Mouse (Mus musculus): ENCODE measurements around the gene Tmem144. TPM values are rescaled to one million over a fixed set of nuclear protein-coding genes. Genes with fewer than 3 reads are reported as not detected.

Tmem144 gene
- polyA plus RNA-seq, 1 experiment: 7.3 TPM

DNA sequence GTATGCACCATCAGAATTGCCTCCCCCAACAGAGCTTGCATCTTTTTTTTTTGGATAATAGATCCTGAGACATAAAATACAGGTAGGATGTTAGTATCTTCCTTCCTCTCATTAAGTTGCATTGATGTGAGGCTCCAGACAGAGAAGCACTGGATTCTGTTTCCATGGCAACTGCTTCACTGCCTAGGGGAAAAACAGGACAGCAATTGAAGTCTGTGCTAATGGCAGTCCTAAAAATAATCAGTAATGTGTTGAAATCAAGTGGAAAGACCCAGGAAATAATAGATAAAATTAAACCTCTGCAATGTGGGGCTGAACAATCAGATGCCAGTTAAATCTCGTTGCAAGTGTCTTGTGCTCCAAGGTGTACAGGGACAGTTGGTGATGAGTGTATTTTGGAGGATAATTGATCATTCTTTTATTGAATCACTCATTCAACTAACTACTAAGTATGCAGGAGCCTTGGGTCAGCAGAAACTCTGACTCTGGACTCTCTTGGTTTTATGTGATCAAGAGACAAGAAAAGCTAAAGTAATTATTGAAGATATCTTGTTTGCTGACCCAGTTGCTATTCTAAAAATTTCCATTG, 14.6 kb upstream of the Tmem144 start:
- Histone ChIP-seq H3K27ac (ENCODE audit: insufficient read depth, low read depth, low read length) (no peak overlapping the region), H3K4me1 (ENCODE audit: control insufficient read depth, insufficient read depth, low read length) (peaks cover 31% of the 10 kb centered on the region), H3K4me3 (ENCODE audit: insufficient read depth, low read length) (no peak overlapping the region)
- TF ChIP-seq POLR2A (IDR thresholded peaks at IDR 0.05; ENCODE audit: borderline replicate concordance, low read depth, low read length): no peak
- no peak for TF ChIP-seq CTCF (IDR thresholded peaks at IDR 0.05; ENCODE audit: low read depth, low read length)

DNA sequence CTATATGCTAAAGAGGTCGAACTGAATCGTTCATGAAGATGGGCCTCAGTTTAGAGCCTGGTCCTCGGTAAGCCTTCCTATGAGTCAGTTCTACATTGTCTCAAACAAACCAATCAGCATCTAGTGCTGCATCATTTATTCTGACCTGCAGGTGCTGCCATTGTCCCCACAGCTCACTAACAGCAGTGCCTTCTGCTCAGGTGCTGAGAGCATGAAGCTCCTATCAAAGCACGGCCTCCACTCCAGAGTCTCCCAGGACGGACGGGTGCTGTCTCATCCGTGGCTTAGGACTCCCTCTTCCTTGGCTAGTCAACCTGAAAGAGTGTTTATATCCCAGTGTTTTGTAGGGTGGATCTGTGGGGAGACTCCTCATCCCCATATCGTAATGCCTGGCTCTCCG, 14.0 kb upstream of the Tmem144 start:
- no peak overlapping the region for H3K27ac ChIP-seq (ENCODE audit: insufficient read depth, low read depth, low read length)
- H3K4me3 ChIP-seq (ENCODE audit: insufficient read depth, low read length): no peak overlapping the region
- TF ChIP-seq POLR2A (IDR thresholded peaks at IDR 0.05; ENCODE audit: borderline replicate concordance, low read depth, low read length): no peak
- no peak for TF ChIP-seq CTCF (IDR thresholded peaks at IDR 0.05; ENCODE audit: low read depth, low read length)
- peaks cover 37% of the 10 kb centered on the region for H3K4me1 ChIP-seq (ENCODE audit: control insufficient read depth, insufficient read depth, low read length)

DNA sequence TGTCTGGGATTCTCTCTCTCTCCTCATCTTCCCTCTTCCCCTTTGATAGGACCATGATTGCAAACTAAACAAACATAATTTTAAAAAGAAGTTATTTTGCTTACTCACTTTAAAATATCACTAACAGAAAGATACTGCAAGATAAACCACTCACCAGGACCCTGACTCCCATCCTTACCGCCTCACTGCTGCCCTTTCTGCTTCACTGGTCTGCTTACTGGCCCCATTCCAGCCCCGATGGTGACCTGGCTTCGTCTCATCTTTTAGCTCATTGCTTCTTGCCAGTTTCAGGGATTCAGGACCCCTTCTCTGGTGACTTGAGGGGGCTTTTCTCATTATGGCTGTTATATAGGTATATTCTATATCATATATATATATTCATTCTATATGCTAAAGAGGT, 13.5 kb upstream of the Tmem144 start:
- TF ChIP-seq CTCF (IDR thresholded peaks at IDR 0.05; ENCODE audit: low read depth, low read length) (no peak), POLR2A (IDR thresholded peaks at IDR 0.05; ENCODE audit: borderline replicate concordance, low read depth, low read length) (no peak)
- H3K4me1 ChIP-seq (ENCODE audit: control insufficient read depth, insufficient read depth, low read length): peaks cover 40% of the 10 kb centered on the region
- no peak overlapping the region for H3K27ac ChIP-seq (ENCODE audit: insufficient read depth, low read depth, low read length)
- H3K4me3 ChIP-seq (ENCODE audit: insufficient read depth, low read length): no peak overlapping the region

DNA sequence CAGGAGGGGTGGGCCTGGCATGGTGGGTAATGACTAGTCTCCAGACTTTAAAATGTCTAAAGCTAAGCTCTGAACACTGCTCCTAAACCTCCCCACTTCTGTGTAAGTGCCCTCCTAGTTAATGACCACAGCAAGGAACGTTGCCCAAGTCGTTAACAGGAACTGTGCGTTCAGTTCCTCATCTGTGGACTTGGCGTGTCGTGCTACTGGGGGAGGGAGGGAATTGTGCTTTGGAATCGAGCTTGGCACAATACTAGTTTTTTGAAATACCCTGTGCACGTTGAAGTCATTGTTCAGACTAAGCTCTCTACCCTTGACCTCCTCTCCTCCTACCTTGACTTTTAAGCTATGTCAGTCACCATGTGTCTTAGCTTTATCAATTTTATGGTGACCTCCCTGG, 12.3 kb upstream of the Tmem144 start:
- peak overlapping the region; percentile 92 for H3K27ac ChIP-seq (ENCODE audit: insufficient read depth, low read depth, low read length)
- H3K4me3 ChIP-seq (ENCODE audit: insufficient read depth, low read length): no peak overlapping the region
- H3K4me1 ChIP-seq (ENCODE audit: control insufficient read depth, insufficient read depth, low read length): peaks cover 50% of the 10 kb centered on the region
- TF ChIP-seq CTCF (IDR thresholded peaks at IDR 0.05; ENCODE audit: low read depth, low read length): no peak
- no peak for TF ChIP-seq POLR2A (IDR thresholded peaks at IDR 0.05; ENCODE audit: borderline replicate concordance, low read depth, low read length)

DNA sequence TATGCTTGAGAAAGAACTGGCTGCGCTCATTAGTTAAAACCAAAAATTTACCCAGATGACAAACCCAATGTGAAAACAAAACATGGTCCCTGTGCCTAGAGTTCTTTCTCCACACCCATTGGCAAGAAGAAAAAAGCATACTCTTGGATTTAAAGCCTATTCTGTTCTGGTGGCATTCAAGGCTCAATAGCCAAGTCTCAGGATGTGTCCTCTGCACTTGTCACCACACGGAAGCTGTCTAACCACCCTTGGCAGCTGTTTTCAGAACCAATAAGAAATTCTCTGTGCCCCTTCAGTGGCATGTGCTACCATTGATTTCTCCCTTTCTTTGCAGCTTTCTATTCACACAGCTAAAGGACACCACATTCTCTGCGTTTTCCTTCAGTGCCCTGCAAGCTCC, 5.6 kb upstream of the Tmem144 start:
- TF ChIP-seq CTCF (IDR thresholded peaks at IDR 0.05; ENCODE audit: low read depth, low read length): no peak
- TF ChIP-seq POLR2A (IDR thresholded peaks at IDR 0.05; ENCODE audit: borderline replicate concordance, low read depth, low read length): no peak
- Histone ChIP-seq H3K4me3 (ENCODE audit: insufficient read depth, low read length) (no peak overlapping the region), H3K27ac (ENCODE audit: insufficient read depth, low read depth, low read length) (no peak overlapping the region)

DNA sequence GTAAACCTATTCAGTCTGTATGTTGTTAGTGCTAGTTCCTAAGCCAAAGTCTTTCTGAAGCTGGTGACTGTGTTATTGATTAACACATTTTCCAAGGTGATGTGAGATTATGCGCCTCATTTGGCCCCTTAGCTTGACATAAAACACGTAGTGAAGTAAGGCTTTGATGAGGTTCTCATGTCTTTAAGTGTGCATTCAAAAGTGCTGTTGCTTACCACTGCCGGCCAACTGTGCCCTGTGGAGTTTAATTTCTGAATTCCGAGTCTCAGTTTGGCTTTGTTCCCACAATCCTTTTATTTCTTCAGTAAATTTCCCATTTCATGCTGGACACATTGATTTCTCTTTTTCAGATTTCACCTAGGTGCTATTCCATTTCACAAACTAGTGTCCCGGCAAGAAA, 5.2 kb upstream of the Tmem144 start:
- Histone ChIP-seq H3K27ac (ENCODE audit: insufficient read depth, low read depth, low read length) (no peak overlapping the region), H3K4me1 (ENCODE audit: control insufficient read depth, insufficient read depth, low read length) (peaks cover 43% of the 10 kb centered on the region), H3K4me3 (ENCODE audit: insufficient read depth, low read length) (no peak overlapping the region)
- no peak for TF ChIP-seq CTCF (IDR thresholded peaks at IDR 0.05; ENCODE audit: low read depth, low read length)
- TF ChIP-seq POLR2A (IDR thresholded peaks at IDR 0.05; ENCODE audit: borderline replicate concordance, low read depth, low read length): no peak

More for the DNA sequence above, 5.6 kb upstream of the Tmem144 start:
- peaks cover 45% of the 10 kb centered on the region for H3K4me1 ChIP-seq (ENCODE audit: control insufficient read depth, insufficient read depth, low read length)

DNA sequence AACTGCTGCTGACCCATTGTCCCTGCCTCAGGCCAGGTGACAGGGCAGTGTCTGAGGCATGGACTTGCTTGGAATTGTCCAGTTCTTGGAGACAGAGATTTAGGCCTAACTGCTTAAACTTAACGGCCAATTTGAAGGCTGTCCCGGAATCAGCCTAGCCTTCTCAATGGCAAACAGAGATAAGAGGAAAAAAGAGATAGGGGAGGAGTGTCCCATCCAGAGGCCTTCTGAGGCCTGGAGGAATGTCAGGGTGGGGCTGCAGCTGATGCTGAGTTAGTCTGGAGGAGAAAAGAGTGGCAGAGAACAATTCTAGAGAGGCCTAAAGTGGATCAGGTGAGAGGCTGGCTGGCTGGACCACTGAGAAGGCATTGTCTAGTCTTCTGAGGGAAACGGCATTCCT, 465 bp downstream of the Tmem144 start:
- peaks cover 25% of the 10 kb centered on the region for H3K4me1 ChIP-seq (ENCODE audit: control insufficient read depth, insufficient read depth, low read length)
- no peak overlapping the region for H3K4me3 ChIP-seq (ENCODE audit: insufficient read depth, low read length)
- H3K27ac ChIP-seq (ENCODE audit: insufficient read depth, low read depth, low read length): peak overlapping the region; percentile 54
- TF ChIP-seq POLR2A (IDR thresholded peaks at IDR 0.05; ENCODE audit: borderline replicate concordance, low read depth, low read length) (no peak), CTCF (IDR thresholded peaks at IDR 0.05; ENCODE audit: low read depth, low read length) (no peak)

DNA sequence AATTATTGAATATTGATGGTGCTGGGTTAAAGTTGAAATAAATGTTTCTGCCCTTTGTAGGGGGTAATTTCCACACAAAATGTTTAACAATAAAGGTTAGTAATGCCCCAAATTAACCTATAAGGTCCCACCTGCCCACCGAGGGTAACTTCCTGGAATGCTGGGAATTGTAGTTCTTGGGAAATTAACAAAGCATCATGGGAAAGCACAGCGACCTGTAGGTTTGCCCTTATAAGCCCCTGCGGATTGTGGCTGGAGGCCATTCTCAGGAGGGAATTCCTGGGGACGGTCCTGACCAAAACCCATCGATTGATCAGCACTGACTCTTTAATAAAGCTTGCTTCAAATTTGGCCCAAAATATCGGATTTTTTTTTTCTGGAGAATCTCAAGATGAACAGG, 1.9 kb downstream of the Tmem144 start:
- TF ChIP-seq CTCF (IDR thresholded peaks at IDR 0.05; ENCODE audit: low read depth, low read length) (no peak), POLR2A (IDR thresholded peaks at IDR 0.05; ENCODE audit: borderline replicate concordance, low read depth, low read length) (no peak)
- Histone ChIP-seq H3K27ac (ENCODE audit: insufficient read depth, low read depth, low read length) (no peak overlapping the region), H3K4me1 (ENCODE audit: control insufficient read depth, insufficient read depth, low read length) (peaks cover 39% of the 10 kb centered on the region), H3K4me3 (ENCODE audit: insufficient read depth, low read length) (no peak overlapping the region)

DNA sequence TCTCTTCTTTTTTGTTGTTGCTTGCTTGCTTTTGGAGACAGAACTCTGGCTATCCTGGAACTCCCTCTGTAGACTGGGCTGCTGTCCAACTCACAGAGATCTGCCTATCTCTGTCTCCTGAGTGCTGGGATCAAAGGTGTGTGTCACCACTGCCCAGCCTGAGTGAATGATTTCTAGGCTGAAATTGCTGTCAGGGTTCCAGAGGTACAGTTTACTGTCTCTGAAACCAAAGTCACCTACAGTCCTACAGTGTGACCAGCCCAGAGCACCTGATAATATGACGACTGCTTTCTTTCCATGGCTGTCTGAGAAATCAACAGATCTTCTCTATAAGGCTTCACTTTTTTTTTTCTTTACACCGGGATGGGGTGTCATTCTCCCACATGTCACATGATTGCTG, 3.0 kb downstream of the Tmem144 start:
- TF ChIP-seq CTCF (IDR thresholded peaks at IDR 0.05; ENCODE audit: low read depth, low read length): no peak
- TF ChIP-seq POLR2A (IDR thresholded peaks at IDR 0.05; ENCODE audit: borderline replicate concordance, low read depth, low read length): no peak
- H3K27ac ChIP-seq (ENCODE audit: insufficient read depth, low read depth, low read length): peak overlapping the region; percentile 22; the same call in 1 of the 2 replicates
- peaks cover 48% of the 10 kb centered on the region for H3K4me1 ChIP-seq (ENCODE audit: control insufficient read depth, insufficient read depth, low read length)
- H3K4me3 ChIP-seq (ENCODE audit: insufficient read depth, low read length): no peak overlapping the region

DNA sequence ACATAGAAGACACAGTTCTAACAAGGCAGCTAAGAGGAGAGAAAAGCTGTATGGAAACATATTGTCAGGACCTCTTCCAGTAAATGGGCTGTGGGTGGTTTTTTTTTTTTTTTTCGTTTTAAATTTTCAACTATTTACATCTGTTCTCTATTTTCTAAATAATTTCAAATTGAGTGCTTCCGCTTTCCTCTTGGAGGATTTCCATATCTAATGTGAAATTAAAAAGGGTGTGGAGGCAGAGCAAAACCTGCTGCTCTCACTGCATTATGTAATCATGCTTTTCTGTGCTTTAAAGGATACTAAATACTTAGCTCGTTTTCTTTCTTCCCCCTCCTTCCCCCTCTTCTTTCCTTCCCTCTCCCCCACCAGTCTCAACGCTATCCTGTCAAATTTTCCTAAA, 3.7 kb downstream of the Tmem144 start:
- Histone ChIP-seq H3K4me1 (ENCODE audit: control insufficient read depth, insufficient read depth, low read length) (peaks cover 48% of the 10 kb centered on the region), H3K4me3 (ENCODE audit: insufficient read depth, low read length) (no peak overlapping the region)
- TF ChIP-seq POLR2A (IDR thresholded peaks at IDR 0.05; ENCODE audit: borderline replicate concordance, low read depth, low read length) (no peak), CTCF (IDR thresholded peaks at IDR 0.05; ENCODE audit: low read depth, low read length) (no peak)

DNA sequence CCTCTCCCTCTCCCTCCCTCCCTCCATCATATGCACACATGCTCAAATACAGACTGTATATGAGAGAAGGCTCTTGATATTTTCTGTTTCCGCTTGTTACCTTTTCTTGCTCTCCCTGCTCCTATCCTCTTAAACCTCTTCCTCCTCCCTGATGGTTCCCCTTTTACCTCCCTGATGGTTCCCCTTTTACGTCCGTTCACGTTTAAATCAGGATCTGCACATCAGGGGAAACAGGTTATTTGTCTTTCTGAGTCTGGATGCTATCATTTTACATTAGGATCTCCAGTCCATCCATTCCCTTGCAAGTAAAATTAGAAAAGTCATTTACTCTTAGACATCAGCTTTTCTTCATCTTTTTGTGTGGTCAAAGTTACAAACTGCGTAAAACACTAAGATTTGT, 5.9 kb downstream of the Tmem144 start:
- no peak overlapping the region for H3K27ac ChIP-seq (ENCODE audit: insufficient read depth, low read depth, low read length)
- TF ChIP-seq CTCF (IDR thresholded peaks at IDR 0.05; ENCODE audit: low read depth, low read length) (no peak), POLR2A (IDR thresholded peaks at IDR 0.05; ENCODE audit: borderline replicate concordance, low read depth, low read length) (no peak)
- no peak overlapping the region for H3K4me3 ChIP-seq (ENCODE audit: insufficient read depth, low read length)
- H3K4me1 ChIP-seq (ENCODE audit: control insufficient read depth, insufficient read depth, low read length): peaks cover 46% of the 10 kb centered on the region

More for the DNA sequence above, 3.7 kb downstream of the Tmem144 start:
- no peak overlapping the region for H3K27ac ChIP-seq (ENCODE audit: insufficient read depth, low read depth, low read length)
